Mouse (Mus musculus) Patski (cell line): ENCODE data around the gene Twf2. TPM values are rescaled to one million over a fixed set of nuclear protein-coding genes. Genes with fewer than 3 reads are reported as not detected.

Experiments used
- ATAC-seq: fragments of 100-300 bp; one replicate; pipeline ENCODE4 v1.8.0; 2021
- CTCF ChIA-PET: fragments of 350-600 bp; sonication (Branson Sonifier 250); formaldehyde crosslinking; loops from one replicate; lab custom pipeline; 2022; ENCODE audit warnings: inconsistent platforms; lab: Charles Lee
- POLR2A ChIA-PET: fragments of 350-600 bp; sonication (Branson Sonifier 250); formaldehyde crosslinking; loops from one replicate; lab custom pipeline; 2022; ENCODE audit warnings: antibody characterized with exemption, inconsistent platforms; lab: Charles Lee
- DNase-seq: peaks from one replicate; pipeline ENCODE4 v3.0.0-alpha.2; 2011; ENCODE audit warnings: low read depth, low spot score
- H3K27me3 ChIP-seq: fragments of 371-371 bp; one replicate; pipeline ENCODE4 v1.5.1; 2021
- CTCF ChIP-seq: fragments of 100-300 bp; IDR thresholded peaks from one replicate; pipeline ENCODE4 v1.5.1; 2021
- in situ Hi-C: fragments of 300-500 bp; cut with MboI; formaldehyde crosslinking; loops from 3 replicates; pipeline ENCODE4 v1.11.1; 2018; ENCODE audit warnings: low pct_unique_long_range_greater_than_20kb, mixed read lengths
- polyA plus RNA-seq: library from polyadenylated mRNA; unstranded; gene quantifications from one replicate; pipeline ENCODE4 v1.2.3, GENCODE M21; 2021

Gene Twf2
- polyA plus RNA-seq, 1 experiment from 2014 or later = 30.7 TPM

- DNase-seq = no peak
- in situ Hi-C loops = no loop called here
- ChIA-PET POLR2A (no interaction called here), CTCF (interaction anchor here (1.7 kb wide), 1 partner anchor 42 kb away, joined by 3 read pairs; no protein-coding TSS in a partner anchor)
- no peak for ATAC-seq
- no peaks in the 10 kb centered on the region for H3K27me3 ChIP-seq
- no peak for TF ChIP-seq CTCF
Measured at GRCm38 (mm10) chr9:106231816-106232215, 28.9 kb downstream of the Twf2 start.

- H3K27me3 ChIP-seq = no peaks in the 10 kb centered on the region
- ChIA-PET POLR2A (interaction anchor here (0.8 kb wide), 1 partner anchor 30 kb away, joined by 3 read pairs; no protein-coding TSS in a partner anchor), CTCF (interaction anchor here (0.5 to 2.3 kb wide), 3 partner anchors 11 to 21 kb away, joined by 3 to 5 read pairs (median 3); no protein-coding TSS in a partner anchor)
- TF ChIP-seq CTCF = no peak
- DNase-seq = no peak
- in situ Hi-C loops = no loop called here
- ATAC-seq = no peak
Measured at GRCm38 (mm10) chr9:106232956-106233355, 30.0 kb downstream of the Twf2 start.

- in situ Hi-C loops = no loop called here
- no peak for TF ChIP-seq CTCF
- no peaks in the 10 kb centered on the region for H3K27me3 ChIP-seq
- ChIA-PET CTCF (interaction anchor here (0.7 to 2.3 kb wide), 2 partner anchors 22 to 28 kb away, joined by 3 to 5 read pairs; no protein-coding TSS in a partner anchor), POLR2A (no interaction called here)
- ATAC-seq = no peak
- DNase-seq = no peak
Measured at GRCm38 (mm10) chr9:106233953-106234352, 31.0 kb downstream of the Twf2 start.

DNA sequence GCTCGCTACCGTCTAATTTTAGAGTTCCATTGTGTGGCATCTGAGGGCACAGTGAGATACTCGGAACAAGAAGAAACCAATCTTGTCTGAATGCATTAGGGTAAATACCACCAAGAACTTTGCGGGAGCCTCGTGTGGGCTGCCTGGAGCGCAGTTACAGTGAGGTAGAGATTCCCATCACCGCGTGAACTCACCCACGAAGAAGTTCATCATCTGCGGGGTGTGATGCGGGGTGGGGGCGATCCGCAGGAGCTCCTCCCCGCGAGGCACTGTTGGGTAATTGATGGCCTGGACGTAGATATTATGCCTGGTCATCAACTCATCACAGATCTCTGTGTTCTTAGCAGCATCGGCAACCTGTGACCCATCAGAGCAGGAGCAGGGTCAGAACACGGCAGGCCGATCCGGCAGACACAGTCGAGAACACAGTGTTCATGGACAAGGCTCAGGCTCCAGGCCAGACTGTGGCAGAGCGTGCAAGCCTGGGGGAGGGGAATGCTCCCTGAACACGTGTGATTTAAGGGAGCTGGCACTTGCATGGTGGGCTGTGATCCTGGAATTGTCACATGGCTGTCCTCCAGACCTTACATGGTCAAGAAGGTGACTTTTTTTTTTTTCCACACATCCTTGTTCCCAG lies 32.4 kb downstream of the Twf2 start:
- ChIA-PET POLR2A (interaction anchor here (1.4 kb wide), 1 partner anchor 8 kb away, joined by 4 read pairs; no protein-coding TSS in a partner anchor), CTCF (no interaction called here)
- DNase-seq (no peak), ATAC-seq (no peak)
- no peaks in the 10 kb centered on the region for H3K27me3 ChIP-seq
- no peak for TF ChIP-seq CTCF
- in situ Hi-C loops = no loop called here

GRCm38 (mm10) chr9:106236156-106236817 lies 33.4 kb downstream of the Twf2 start:
- in situ Hi-C loops = no loop called here
- no peaks in the 10 kb centered on the region for H3K27me3 ChIP-seq
- no peak for DNase-seq
- POLR2A ChIA-PET = interaction anchor here (1.1 to 1.4 kb wide), 2 partner anchors 9 to 25 kb away, joined by 4 read pairs; no protein-coding TSS in a partner anchor
- ATAC-seq = no peak
- no peak for TF ChIP-seq CTCF
- CTCF ChIA-PET = no interaction called here

DNA sequence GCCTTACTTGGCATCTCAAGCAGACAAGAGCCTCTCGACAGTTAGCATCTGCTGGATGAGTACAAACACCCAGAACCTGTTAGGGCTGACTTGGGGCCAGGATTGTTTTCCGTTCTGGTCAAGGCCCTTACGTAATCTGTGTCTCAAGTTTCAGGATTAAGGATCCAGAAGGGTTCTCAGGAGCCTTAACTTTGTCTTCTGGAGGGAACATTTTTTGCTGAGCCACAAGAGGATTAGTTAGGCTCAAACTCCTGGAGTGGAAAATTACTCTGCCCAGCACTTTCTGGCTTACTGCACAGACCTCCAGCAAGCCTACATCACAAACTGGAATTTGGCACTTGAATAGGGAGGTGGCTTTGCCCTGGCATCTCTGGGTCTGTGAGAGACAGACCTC lies 33.9 kb downstream of the Twf2 start:
- POLR2A ChIA-PET = interaction anchor here (1.1 to 1.4 kb wide), 2 partner anchors 10 to 24 kb away, joined by 4 read pairs; no protein-coding TSS in a partner anchor
- in situ Hi-C loops = no loop called here
- ATAC-seq = peak; percentile 87
- DNase-seq = peak; percentile 97
- H3K27me3 ChIP-seq = no peaks in the 10 kb centered on the region
- CTCF ChIA-PET = interaction anchor here (1.0 to 1.1 kb wide), 2 partner anchors 15 to 25 kb away, joined by 3 to 4 read pairs; no protein-coding TSS in a partner anchor
- TF ChIP-seq CTCF = no peak

GRCm38 (mm10) chr9:106237401-106237800 lies 34.5 kb downstream of the Twf2 start:
- no peak for TF ChIP-seq CTCF
- in situ Hi-C loops = no loop called here
- no peaks in the 10 kb centered on the region for H3K27me3 ChIP-seq
- CTCF ChIA-PET = interaction anchor here (0.7 to 1.1 kb wide), 3 partner anchors 15 to 43 kb away, joined by 3 to 4 read pairs (median 3); partner anchors contain the start of gene Poc1a
- no peak for DNase-seq
- ATAC-seq = peak; percentile 85
- POLR2A ChIA-PET = interaction anchor here (0.6 to 1.0 kb wide), 2 partner anchors 38 to 89 kb away, joined by 4 read pairs; no protein-coding TSS in a partner anchor

- no peaks in the 10 kb centered on the region for H3K27me3 ChIP-seq
- in situ Hi-C loops = no loop called here
- ATAC-seq (no peak), DNase-seq (no peak)
- CTCF ChIA-PET = interaction anchor here (0.7 to 1.1 kb wide), 3 partner anchors 14 to 43 kb away, joined by 3 to 4 read pairs (median 3); partner anchors contain the start of gene Poc1a
- POLR2A ChIA-PET = interaction anchor here (0.6 to 1.0 kb wide), 2 partner anchors 37 to 89 kb away, joined by 4 read pairs; no protein-coding TSS in a partner anchor
- TF ChIP-seq CTCF = no peak
Measured at GRCm38 (mm10) chr9:106237878-106238277, 35.0 kb downstream of the Twf2 start.

DNA sequence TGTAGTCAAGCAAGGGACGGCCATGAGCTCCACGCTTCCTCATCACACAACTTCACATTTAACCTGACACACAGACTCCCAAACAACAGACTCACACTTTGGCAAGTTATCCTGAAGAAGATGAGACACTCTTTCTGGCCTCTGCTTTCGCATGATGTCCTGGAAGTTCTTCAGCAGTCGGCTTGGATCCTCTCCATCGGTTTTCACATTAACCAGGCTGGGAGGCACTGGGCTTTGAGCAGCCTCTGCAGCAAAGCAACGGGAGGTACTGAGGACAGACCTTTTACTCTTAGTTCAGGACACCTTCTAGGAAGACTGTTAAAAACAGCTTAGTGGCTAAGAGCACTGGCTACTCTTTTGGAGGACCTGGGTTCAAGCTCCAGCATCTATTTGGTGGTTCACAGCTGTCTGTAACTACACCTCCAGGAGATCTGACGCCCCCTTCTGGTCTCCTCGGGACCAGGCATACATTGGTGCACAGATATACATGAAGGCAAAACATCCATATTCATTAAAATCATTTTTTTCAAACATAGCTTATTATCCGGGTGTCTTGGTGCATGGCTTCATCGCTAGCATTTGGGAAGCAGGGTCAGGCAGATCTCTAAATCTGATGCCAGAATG lies 38.7 kb downstream of the Twf2 start:
- DNase-seq (no peak), ATAC-seq (no peak)
- TF ChIP-seq CTCF = no peak
- in situ Hi-C loops = no loop called here
- H3K27me3 ChIP-seq = no peaks in the 10 kb centered on the region
- ChIA-PET CTCF (interaction anchor here (2.3 kb wide), 1 partner anchor 30 kb away, joined by 9 read pairs; no protein-coding TSS in a partner anchor), POLR2A (interaction anchor here (0.6 to 0.7 kb wide), 2 partner anchors 28 to 1048 kb away, joined by 3 read pairs; no protein-coding TSS in a partner anchor)
